Mouse (Mus musculus) bone marrow macrophage, adult 2 months (primary cell): ENCODE data around the gene Tnrc18. TPM values are rescaled to one million over a fixed set of nuclear protein-coding genes. Genes with fewer than 3 reads are reported as not detected.

ENCODE experiments used
- H3K27ac ChIP-seq: 2 replicates; pipeline ENCODE4 v1.5.1; 2012; ENCODE audit warnings: low read depth, low read length; ENCODE audit not compliant: insufficient read depth
- H3K4me1 ChIP-seq: 2 replicates; pipeline ENCODE4 v1.6.1; 2012; ENCODE audit warnings: low read length; ENCODE audit not compliant: control insufficient read depth, insufficient read depth
- H3K4me3 ChIP-seq: 2 replicates; pipeline ENCODE4 v1.5.1; 2012; ENCODE audit warnings: mild to moderate bottlenecking, low read length, moderate library complexity; ENCODE audit not compliant: insufficient read depth
- CTCF ChIP-seq: IDR thresholded peaks from 2 replicates; pipeline ENCODE4 v1.5.1; 2012; ENCODE audit warnings: low read depth, mild to moderate bottlenecking, low read length, moderate library complexity
- POLR2A ChIP-seq: IDR thresholded peaks from 2 replicates; pipeline ENCODE4 v1.6.1; 2012; ENCODE audit warnings: mild to moderate bottlenecking, low read depth, low read length, borderline replicate concordance
- polyA plus RNA-seq: library from polyadenylated mRNA; stranded (reverse); fragments of >200 nt; gene quantifications from 2 replicates; pipeline ENCODE4 v1.2.4, GENCODE M21; 2012; ENCODE audit not compliant: missing spikeins, insufficient read depth, insufficient read length

Gene Tnrc18
- polyA plus RNA-seq, 1 experiment: 64.5 TPM

- Histone ChIP-seq H3K4me1 (no peaks in the 10 kb centered on the region), H3K4me3 (no peak overlapping the region), H3K27ac (no peak overlapping the region)
- TF ChIP-seq CTCF (no peak), POLR2A (no peak)
Observed at GRCm38 (mm10) chr5:142678141-142678571, 139.3 kb downstream of the Tnrc18 start.

Other genes with a start within 250 kb of the Tnrc18 start
- not detected in 2 replicates for gene Mmd2, start 208.9 kb downstream of the Tnrc18 start, polyA plus RNA-seq
- 29.9 and 31.6 TPM in 2 replicates for gene Wipi2, start 190.0 kb downstream of the Tnrc18 start, polyA plus RNA-seq
- not detected in 2 replicates for gene Slc29a4, start 125.2 kb downstream of the Tnrc18 start, polyA plus RNA-seq
- gene Fbxl18, start 77.8 kb upstream of the Tnrc18 start, polyA plus RNA-seq: 9.0 and 12.5 TPM in 2 replicates
- 8,885 and 10,895 TPM in 2 replicates for gene Actb, start 89.1 kb upstream of the Tnrc18 start, polyA plus RNA-seq
- 2.4 and 3.2 TPM in 2 replicates for gene Fscn1, start 142.7 kb upstream of the Tnrc18 start, polyA plus RNA-seq